Mouse (Mus musculus) lung, postnatal 25 days (tissue): Measurements from ENCODE around the gene Psmd13.

Experiments used
- DNase-seq: peaks from one replicate; pipeline ENCODE4 v3.0.0; 2022; ENCODE audit warnings: low spot score

Psmd13 gene

GRCm38 (mm10) chr7:140944236-140944635 lies 62.5 kb downstream of the Psmd13 start:
- DNase-seq: no peak

- no peak for DNase-seq
These were observed 63.5 kb downstream of the Psmd13 start for GRCm38 (mm10) chr7:140945247-140945646.

DNA sequence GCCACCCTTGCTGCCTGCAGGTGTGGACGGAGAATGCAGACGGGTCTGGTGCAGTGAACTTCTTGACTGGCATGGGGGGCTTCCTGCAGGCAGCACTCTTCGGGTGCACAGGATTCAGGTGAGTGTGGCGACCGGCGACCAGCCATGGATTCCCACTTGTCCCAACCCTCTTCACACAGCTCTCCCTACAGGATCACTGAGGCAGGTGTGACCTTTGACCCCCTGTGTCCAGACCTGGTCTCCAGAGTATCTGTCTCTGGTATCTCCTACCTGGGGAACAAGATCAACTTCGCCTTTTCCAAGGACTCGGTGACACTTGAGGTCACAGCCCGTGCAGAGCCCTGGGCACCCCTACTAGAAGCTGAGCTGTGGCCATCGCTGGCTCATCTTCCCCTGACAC lies 64.5 kb downstream of the Psmd13 start:
- DNase-seq: no peak

DNA sequence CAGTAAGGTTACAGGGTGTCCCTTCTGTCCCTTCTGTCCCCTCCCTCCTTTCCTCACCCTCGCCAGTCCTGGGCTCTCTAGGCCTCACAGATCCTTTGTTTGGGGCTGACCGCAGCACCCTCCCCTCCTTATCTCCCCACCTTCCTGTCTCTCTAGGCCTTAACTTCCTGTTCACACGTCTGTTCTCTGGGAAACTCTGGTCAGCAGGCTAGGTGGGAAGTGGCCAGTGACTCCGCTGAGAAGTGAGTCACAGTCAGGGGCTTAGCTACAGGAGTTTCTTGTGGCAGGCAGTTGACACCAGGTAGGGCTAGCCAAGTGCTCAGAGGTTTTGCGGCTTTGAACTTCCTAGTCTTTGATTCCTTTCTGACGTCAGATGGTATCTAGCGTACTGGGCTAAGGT lies 65.2 kb downstream of the Psmd13 start:
- peak; percentile 65 for DNase-seq

GRCm38 (mm10) chr7:140948161-140948560 lies 66.4 kb downstream of the Psmd13 start:
- DNase-seq: no peak
